Mouse (Mus musculus) cerebellum, postnatal 4 days (tissue): Measurements from ENCODE around the gene Psmd9.
A peak's percentile ranks its signal among the peaks of the same experiment; 100 is the strongest.

Source experiments
- DNase-seq, 2 experiments: peaks; one replicate each; pipeline ENCODE4 v3.0.0; 2022; ENCODE audit warnings: low spot score in 2 of 2, mixed read lengths in 1 of 2

The Psmd9 gene

DNA sequence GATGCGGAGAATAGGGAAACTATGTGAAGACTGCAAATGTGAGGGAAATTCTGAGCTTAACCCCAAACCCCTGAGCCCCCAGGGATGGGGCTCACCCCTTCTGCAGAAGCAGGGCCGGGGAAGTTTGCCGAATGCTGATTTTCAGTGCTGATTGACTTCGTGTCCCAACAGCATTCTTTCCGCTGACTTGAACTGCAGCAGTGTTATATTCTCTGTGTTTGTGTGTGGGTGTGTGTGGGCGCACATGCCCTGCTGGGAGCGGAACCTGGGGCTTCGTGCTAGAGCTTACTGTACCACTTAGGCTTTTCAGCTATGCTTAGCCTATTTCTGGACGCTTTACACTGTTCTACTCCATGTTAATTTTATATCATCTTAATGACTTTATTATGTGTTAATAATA lies 67.2 kb downstream of the Psmd9 start:
- no peak for DNase-seq

DNA sequence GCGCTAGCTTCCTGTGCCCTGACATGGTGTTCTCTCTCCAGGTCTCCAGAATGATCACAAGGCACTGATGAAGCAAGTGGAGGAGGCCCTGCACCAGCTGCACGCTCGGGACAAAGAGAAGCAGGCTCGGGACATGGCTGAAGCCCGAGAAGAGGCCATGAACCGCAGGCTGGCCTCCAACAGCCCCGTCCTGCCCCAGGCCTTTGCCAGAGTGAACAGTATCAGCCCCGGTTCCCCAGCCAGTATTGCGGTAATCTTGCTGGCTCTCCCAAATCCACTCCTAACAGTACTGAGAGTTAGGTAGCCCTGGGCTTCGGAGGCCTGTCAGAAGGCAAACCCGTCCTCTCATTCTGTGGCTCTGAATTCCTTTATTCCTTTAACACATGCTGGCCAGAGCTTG lies 70.3 kb downstream of the Psmd9 start:
- DNase-seq, result no peak

DNA sequence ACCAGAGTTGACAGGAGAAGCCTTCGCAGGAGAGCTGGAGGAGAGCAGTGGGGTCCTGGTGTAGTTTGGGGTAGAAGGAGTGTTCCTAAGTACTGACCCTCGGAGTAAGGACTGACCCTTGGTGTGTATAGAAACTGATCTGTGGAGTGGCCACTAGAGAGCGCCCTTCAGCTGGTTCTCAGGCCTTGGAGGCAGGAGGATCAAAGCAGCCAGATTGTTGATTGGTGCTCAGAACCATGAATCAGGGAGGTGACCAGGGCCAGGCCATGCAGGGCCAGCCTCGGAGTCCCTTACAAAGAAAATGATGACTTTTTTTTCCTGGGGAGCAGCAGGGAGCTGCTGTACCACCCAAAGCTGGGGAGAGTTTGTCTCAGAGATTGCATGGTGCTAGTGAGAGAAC lies 76.3 kb downstream of the Psmd9 start:
- DNase-seq, result peak; percentile 41 to 72

DNA sequence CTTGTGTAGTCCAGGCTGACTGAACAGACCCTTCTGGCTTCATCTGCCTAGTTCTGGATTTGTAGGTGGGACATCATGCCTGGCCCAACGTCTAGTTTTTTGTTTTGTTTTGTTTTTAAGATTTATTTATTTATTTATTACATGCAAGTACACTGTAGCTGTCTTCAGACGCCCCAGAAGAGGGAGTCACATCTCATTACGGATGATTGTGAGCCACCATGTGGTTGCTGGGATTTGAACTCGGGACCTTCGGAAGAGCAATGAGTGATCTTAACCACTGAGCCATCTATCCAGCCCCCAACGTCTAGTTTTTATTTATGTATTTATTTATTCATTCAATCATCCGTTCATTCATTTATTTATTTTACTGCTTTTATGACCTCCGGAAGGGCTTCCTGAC lies 82.2 kb downstream of the Psmd9 start:
- no peak for DNase-seq

DNA sequence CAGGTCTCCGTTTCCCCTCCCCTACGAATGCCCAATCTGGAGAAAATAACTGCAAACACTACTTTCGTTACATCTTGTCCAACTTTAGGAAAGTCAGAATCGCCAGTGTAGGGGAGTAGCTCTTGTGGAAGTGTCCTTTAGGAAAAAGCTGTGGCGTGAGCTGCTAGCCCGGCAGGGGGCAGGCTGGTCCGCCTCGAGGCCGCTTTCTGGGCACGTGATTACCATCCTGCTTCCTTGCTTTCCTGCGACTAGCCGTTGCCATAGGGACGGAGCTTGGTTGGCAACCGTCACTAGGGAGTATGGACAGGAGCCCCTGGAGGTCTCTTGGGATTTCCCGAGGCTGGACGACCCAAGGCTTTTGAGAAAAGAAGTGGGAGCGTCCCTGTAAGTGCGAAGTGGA lies 82.6 kb downstream of the Psmd9 start, which contains the start of gene Wdr66:
Gene Wdr66, plus strand, starts transcription at position 269 of the 400 bp plus-strand sequence.
- DNase-seq, result peak; percentile 90 to 95

DNA sequence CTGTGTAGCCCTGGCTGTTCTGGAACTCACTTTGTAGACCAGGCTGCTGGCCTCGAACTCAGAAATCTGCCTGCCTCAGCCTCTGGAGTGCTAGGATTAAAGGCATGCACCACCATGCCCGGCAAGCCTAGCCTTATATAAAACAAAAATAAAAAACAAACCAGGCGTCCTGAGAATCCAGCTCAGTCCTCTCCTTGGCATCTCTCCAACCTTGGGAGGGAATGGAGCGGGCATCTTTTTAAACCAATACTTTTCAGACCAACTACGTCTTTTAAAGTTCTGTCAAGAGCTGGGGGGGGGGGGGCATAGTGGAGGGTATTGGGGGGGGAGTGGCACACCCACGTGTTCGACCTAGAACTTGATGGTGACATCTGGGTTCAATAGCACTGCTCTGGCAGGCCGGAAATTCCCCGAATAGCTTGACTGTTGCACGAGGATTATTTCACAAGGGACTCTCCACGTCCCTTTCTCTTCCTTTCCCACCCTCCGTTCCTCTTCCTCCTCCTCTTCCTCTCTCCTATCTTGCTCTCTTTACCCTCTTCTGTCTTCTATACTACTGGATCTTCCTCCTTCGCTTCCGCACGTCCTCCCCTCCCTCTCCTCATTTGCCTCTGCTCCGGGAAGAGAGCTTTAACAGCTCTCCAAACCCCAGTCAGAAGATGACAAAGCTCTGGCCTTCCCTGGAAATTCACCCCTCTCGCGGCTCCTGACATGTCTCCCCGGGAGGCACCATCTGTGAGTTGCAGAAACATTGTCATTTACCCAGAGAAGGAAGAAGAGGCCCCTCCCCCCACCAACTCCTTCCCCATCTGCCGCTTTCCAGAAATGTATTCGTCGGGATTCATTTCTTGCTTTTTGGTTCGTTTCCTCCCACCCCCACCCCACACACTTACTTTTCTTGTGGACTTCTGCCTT lies 87.9 kb downstream of the Psmd9 start:
- DNase-seq, result peak in 1 of 2 experiments; percentile 59

DNA sequence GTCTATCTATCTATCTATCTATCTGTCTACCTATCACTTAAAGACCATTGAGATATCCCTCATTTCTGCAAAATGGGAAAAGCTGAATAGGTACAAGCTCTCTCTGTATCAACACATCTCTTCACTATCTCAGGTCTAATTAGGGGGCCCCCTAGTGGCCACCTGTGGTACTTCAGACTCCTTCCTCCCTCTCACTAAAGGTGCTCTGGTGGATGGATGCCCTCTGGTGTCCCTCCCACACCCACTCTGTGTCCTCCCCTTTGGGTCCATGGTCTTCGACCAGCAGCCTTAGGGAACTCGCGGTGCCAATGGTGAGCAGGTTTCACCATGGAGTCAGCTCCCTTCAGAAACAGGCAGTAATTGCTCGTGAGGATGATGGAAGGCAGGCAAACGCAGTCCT lies 89.8 kb downstream of the Psmd9 start:
- peak; percentile 38 to 64 for DNase-seq

DNA sequence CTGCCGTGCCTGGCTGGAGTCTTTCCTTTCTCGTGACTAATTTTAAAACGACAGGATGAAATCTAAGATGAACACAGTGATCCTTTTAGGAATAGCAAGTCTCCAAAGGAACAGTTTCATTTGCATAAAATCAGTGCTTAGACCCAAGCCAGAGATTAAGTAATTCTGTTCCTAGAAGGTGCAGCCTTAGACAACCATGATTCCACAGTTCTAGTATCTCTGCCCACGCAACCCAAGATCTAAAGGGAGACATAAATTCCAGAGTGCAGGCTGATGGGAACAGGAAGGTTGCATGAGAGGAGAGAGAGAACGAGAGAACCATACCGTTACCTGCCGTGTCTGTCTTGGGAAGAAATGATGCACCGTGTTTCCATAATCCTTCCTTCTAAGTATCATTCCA lies 91.5 kb downstream of the Psmd9 start:
- no peak for DNase-seq

DNA sequence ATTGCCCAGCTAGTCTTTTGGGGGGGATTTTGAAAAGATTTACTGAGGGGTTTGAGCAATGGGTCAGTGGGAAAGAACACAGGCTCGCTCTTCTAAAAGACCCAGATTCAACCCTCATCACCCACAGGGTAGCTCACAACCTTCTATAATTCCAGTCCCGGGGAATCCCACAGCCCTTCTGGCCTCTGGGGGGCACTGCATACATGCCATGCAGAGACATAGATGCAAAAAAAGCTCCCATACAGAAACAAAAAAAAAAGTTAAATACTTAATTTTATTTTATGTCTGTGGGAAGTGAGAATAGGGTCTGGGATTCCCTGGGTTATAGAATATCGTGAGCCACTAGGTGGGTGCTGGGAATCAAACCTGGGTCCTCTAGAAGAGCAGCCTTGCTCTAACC lies 97.7 kb downstream of the Psmd9 start:
- no peak for DNase-seq

DNA sequence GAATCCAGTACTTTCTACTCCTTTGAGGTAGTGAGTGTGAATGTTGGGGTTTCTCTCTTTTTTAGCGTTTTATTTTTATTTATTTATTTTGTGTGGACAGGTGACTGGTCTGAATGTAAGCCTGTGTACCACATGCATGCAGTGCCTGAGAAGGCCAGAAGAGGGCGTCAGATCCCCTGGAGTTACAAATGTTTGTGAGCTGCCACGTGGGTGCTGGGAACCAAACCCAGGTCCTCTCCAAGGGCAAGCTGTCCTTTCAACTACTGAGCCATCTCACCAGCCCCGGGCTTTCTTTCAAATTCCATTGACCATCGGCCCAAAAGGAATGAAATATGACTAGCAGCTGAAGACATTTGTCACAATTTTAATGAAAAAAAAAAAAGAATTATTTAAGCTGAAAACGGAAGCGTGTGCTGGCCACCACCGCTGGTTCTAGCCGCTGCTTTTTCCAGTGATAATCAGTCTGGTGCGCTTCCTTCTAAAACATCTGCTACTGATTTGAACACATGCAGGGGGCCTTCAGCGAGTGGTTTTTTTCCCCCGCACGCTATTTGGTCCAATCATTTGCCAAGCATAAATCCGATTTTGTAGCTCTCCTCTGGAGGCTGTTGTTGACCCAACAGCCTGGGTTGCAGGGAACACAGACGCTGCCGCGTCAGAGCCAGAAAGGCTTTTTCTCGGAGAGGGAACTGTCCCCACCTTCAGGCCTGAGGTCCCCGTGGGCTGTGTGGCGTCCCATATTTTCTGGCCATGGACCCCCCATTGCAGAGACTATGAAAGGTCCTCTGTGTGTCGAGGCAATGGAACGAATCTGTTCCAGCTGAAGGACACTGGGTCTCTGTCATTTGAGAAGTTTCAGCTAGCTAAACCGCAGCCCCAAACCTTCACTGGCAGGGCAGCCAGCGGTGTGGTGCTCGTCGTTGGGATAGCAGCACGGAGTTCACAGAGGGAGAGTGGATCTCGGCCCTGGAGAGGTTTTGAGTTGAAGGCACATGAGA lies 99.6 kb downstream of the Psmd9 start:
- no peak for DNase-seq

DNA sequence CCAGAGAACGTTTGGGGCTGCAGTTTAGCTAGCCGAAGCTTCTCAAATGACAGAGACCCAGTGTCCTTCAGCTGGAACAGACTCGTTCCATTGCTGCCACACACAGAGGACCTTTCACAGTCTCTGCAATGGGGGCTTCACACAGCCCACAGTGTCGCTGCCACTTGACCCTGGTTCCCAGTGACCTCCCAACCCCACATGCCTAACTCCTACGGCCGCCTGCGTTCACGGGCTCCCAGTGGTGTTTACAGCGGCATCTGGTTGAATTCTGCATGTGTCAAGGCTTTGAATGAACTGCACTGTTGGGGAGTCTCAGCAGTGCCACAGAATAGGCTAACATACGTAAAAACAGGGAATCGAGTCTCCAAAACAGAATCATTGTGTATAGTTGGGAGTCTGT lies 101.7 kb downstream of the Psmd9 start:
- no peak for DNase-seq

DNA sequence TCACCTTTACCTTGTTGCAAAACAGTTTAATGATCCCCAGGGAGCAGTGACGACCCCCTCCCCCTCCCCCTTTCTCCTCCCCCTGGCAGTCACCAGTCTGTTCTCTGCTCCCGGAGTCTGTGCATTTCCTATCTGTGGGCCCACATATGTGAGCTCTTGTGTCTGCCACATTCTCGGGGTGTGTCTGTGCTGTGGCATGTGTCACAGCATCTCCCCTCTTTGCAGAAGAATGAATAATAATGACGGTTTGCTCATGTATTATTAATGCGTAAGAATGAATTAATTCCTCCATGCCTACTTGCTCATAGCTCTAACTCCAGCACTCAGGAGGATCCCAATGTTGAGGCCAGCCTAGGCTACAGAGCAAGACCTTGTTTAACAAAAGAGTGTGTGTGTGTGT lies 103.7 kb downstream of the Psmd9 start:
- DNase-seq, result no peak

DNA sequence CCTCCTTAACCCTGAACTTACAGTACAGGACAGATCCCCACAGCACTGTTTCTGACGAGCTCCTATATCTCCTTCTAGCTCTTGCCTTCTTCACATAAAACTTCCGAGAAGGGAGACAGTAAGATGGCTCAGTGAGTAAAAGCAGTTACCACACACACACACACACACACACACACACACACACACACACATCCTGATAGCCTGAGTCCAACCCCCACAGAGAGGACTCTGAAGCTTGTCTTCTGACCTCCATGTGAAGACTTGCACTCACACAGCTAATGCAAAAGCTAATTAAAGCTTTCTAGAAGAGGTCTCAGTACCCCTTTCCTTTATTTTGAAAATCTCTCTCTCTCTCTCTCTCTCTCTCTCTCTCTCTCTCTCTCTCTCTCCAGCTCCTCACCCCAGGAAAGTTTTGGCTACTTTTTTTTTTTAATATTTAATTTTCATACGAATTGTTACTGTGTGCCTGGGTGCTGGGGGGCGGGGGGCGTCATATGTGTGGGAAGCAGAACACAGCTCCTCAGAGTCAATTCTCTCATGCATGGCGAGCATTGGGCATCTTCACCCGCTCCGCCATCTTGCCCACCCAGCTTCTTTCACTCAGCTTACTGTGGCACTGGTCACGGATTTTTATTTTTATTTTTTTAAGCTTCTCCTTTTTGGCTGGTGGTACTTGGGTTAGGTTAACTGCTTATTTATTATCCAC lies 107.6 kb downstream of the Psmd9 start:
- peak in 1 of 2 experiments; percentile 27 for DNase-seq

DNA sequence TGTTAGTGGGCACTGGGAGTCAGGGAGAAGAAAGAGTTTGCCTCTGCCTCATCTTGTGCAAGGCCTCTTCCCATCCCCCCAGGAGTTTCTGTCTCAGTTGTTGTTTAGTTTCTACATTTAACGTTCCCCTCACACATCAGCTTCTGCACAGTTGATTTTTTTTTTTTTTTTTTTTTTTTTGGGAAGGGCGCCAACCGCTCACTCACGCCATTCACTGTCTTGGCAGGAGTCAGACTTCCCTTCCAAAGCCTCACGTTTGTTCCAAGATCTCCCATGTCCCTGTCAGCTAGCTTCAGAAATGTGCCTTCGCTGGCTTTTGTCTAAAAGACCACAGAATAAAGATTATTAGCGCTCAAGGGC lies 108.1 kb downstream of the Psmd9 start:
- DNase-seq, result peak in 1 of 2 experiments; percentile 40

DNA sequence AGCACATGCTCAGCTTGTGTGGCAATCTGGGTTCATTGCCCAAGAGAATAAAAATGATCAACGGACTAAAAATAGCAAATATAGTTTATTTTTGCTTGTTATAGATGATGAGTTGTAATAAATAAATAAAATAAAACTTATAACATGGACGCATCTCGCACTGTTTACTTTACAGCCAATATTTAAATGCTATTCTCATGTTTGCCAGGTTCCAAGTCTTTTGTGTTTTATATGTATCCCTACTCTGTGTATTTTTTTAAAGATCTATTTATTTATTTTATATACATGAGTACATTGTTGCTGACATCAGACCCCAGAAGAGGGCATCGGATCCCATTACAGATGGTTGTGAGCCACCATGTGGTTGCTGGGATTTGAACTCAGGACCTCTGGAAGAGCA lies 108.5 kb downstream of the Psmd9 start:
- no peak for DNase-seq

DNA sequence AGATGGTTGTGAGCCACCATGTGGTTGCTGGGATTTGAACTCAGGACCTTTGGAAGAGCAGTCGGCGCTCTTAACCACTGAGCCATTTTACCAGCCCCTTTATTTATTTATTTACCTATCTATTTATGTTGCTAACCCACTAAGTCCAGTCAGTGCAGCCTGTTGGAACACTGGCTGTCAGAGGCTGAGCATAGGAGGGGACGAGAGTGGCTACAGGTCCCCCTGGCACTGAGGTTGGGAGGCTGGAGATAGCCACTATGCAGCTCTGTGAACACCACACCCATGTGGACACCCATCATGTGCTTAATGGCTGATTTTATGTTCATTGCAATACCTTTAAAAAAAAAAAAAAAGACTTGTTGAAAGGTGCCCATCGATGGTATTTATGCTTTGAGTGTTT lies 110.0 kb downstream of the Psmd9 start:
- DNase-seq, result no peak

DNA sequence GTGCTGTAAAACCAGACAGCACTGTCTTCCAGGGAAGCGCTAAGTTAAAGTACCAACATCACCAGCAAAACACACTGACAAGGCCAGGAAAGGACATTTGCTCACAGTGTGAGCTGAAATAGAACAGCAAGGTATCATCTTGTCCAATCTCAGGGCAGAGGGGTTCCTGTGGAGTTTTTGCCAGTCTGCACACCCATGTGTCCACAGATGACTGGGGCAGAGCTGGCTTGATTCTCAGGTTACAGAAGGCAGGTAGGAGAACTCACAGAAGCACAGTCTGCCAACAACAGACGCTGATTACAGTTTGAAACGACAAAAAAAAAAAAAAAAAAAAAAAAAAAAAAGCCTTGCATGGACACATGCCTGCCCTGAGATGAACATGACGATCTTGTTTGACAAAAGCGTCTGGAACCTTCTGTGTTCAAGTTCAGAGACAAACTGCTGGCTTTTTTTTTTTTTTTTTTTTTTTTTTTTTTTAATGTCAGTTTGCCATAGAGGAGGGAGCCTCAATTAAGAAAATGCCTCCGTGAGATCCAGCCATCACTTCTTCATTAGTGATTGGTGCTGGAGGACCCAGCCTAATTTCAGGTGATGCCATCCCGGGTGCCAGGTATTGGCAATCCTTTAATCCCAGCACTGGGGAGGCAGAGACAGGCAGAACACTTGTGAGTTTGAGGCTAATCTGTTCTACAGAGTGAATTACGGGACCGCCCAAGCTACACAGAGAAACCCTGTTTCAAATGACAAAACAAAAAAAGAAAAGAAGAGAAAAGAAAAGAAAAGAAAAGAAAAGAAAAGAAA lies 112.3 kb downstream of the Psmd9 start:
- DNase-seq, result no peak

DNA sequence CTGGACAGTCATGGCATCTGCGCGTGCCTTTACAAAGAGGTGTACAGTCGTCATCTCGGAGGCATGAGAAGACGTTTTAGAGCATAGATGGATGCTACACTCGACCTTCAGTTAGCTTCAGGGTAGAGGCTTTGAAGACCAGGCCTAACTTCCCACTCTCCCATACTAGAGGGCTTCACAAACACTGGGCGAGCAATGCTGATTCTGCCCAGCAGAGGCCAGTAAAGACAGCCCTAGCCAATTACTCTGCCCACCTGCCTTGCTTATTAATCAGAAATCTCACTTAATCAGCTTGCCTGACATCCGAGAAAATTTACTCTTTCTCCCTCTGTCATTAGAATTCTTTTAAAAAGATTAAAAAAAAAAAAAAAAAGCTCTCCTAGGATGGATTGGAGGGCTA lies 116.0 kb downstream of the Psmd9 start:
- DNase-seq, result peak in 1 of 2 experiments; percentile 73

DNA sequence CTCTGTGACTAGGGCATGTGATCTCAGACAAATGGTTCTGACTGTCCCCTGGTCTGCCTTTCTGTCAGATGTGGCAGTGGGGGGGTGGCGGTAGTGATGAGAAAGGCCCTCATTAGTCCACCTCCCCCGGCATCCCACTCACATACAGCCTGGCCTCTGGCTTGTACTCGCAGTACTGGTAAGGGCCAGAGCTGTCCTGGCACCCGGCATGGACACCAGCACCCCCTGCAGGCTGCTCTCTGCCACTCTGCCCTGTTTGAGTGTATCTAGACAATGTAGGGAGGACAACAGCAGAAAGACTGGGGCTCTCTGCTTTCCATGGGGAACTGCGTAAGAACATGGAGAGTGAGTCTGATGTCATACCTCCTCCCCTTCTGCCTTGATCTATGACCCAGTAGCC lies 118.9 kb downstream of the Psmd9 start:
- DNase-seq, result no peak

DNA sequence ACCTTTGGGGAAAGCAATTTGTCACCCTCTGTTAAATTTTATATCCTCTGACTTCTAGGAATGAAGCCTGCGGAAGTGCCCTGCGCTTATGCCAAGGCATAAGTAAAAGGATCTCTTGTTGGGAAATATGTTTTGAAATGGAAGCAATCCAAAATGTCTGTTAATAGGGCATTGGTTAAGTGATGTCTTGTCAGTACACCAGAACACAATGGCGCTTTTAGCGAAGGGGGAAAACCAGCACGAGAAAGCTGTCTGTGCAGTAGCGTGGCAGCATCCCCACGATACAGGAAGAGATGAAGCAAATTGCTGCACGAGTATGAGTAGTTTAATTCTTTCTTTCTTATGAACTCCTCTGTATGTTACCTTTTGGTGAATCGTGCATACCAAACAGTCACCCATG lies 125.4 kb downstream of the Psmd9 start:
- DNase-seq, result no peak

DNA sequence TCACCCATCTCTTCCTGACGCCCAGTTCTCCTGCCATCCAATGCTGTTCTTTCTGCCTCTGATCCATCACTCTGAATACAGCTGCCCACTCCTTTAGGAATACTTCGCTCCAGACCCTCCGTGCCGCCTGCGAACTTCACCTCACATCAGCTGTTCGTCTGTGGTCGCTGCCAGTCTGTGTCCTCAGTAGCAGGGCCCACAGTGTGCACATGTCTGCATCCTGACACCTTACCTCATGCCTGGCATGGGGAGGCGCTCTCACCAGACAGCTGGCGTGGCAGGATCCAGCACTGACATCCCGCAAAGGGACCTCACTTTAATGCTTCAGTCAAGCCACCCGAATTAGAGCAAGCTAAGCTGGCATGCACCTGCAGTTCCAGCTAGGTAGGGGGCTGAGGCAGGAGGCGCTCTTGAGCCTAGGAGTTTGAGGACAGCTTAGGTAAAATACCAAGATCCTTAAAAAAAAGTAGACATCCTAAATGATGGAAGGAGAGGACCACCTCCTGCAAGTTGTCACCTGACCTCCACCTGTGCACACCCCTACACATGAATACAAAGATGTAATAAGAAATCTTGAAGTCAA lies 127.1 kb downstream of the Psmd9 start:
- no peak for DNase-seq
